Mouse (Mus musculus) cortical plate, adult 2 months (tissue): ENCODE measurements at regions not wholly inside any gene's neighbourhood (a gene's known extent, or its start where the extent isn't known, plus 50 kb on each side); places are given as distances from the start of the nearest gene placed in this dataset.

Experiments used
- H3K27ac ChIP-seq: fragments of 200-500 bp; 2 replicates; pipeline ENCODE4 v1.5.1; 2012; ENCODE audit warnings: low read length, control low read depth, inconsistent platforms; ENCODE audit not compliant: insufficient read depth
- H3K4me1 ChIP-seq: fragments of 200-500 bp; 2 replicates; pipeline ENCODE4 v1.6.1; 2011; ENCODE audit warnings: low read length; ENCODE audit not compliant: control insufficient read depth, insufficient read depth
- H3K4me3 ChIP-seq: fragments of 200-500 bp; 2 replicates; pipeline ENCODE4 v1.5.1; 2011; ENCODE audit warnings: mild to moderate bottlenecking, low read length, control low read depth; ENCODE audit not compliant: insufficient read depth
- CTCF ChIP-seq: fragments of 200-500 bp; IDR thresholded peaks from 2 replicates; pipeline ENCODE4 v1.5.1; 2011; ENCODE audit warnings: mild to moderate bottlenecking, control low read depth, low read length; ENCODE audit not compliant: insufficient read depth; ENCODE audit errors: extremely low read depth
- POLR2A ChIP-seq: fragments of 200-500 bp; IDR thresholded peaks from 2 replicates; pipeline ENCODE4 v1.6.1; 2011; ENCODE audit warnings: mild to moderate bottlenecking, low read length, control low read depth; ENCODE audit not compliant: insufficient read depth; ENCODE audit errors: extremely low read depth

- Histone ChIP-seq H3K27ac (no peak overlapping the region), H3K4me3 (no peak overlapping the region), H3K4me1 (no peaks in the 10 kb centered on the region)
- no peak for TF ChIP-seq POLR2A
- no peak for TF ChIP-seq CTCF
Observed at GRCm38 (mm10) chr14:36563229-36563865, 405.2 kb downstream of the Ccser2 start.

GRCm38 (mm10) chr14:36537402-36537801, 431.2 kb downstream of the Ccser2 start:
- H3K4me1 ChIP-seq, result no peaks in the 10 kb centered on the region
- TF ChIP-seq CTCF (no peak), POLR2A (no peak)

GRCm38 (mm10) chr14:36527310-36527709, 432.6 kb downstream of the 4930474N05Rik start:
- TF ChIP-seq CTCF (no peak), POLR2A (no peak)
- Histone ChIP-seq H3K27ac (no peak overlapping the region), H3K4me3 (no peak overlapping the region), H3K4me1 (peaks cover 2% of the 10 kb centered on the region; the same call in 1 of the 2 replicates)

More at GRCm38 (mm10) chr14:36537402-36537801, 431.2 kb downstream of the Ccser2 start:
- Histone ChIP-seq H3K4me3 (no peak overlapping the region), H3K27ac (no peak overlapping the region)

GRCm38 (mm10) chr14:36525591-36526037, 430.9 kb downstream of the 4930474N05Rik start:
- Histone ChIP-seq H3K4me3 (no peak overlapping the region), H3K27ac (no peak overlapping the region), H3K4me1 (peaks cover 2% of the 10 kb centered on the region; the same call in 1 of the 2 replicates)
- TF ChIP-seq CTCF (no peak), POLR2A (no peak)

- Histone ChIP-seq H3K4me3 (no peak overlapping the region), H3K27ac (no peak overlapping the region), H3K4me1 (no peaks in the 10 kb centered on the region)
- no peak for TF ChIP-seq CTCF
- no peak for TF ChIP-seq POLR2A
Observed at GRCm38 (mm10) chr14:36502076-36502994, 407.6 kb downstream of the 4930474N05Rik start.

- Histone ChIP-seq H3K4me1 (no peaks in the 10 kb centered on the region), H3K27ac (no peak overlapping the region)
- TF ChIP-seq CTCF, result no peak
- TF ChIP-seq POLR2A, result no peak
Observed at GRCm38 (mm10) chr14:36499323-36499722, 404.6 kb downstream of the 4930474N05Rik start.

GRCm38 (mm10) chr14:36485499-36485898, 390.8 kb downstream of the 4930474N05Rik start:
- no peak overlapping the region for H3K27ac ChIP-seq
- TF ChIP-seq CTCF (no peak), POLR2A (no peak)
- no peak overlapping the region for H3K4me3 ChIP-seq
- no peaks in the 10 kb centered on the region for H3K4me1 ChIP-seq

More at GRCm38 (mm10) chr14:36499323-36499722, 404.6 kb downstream of the 4930474N05Rik start:
- H3K4me3 ChIP-seq, result no peak overlapping the region

GRCm38 (mm10) chr14:36471617-36472016, 376.9 kb downstream of the 4930474N05Rik start:
- Histone ChIP-seq H3K4me3 (no peak overlapping the region), H3K27ac (no peak overlapping the region), H3K4me1 (no peaks in the 10 kb centered on the region)
- TF ChIP-seq CTCF (no peak), POLR2A (no peak)

- no peaks in the 10 kb centered on the region for H3K4me1 ChIP-seq
- H3K4me3 ChIP-seq, result no peak overlapping the region
- TF ChIP-seq POLR2A (no peak), CTCF (no peak)
- no peak overlapping the region for H3K27ac ChIP-seq
Observed at GRCm38 (mm10) chr14:36470362-36470761, 375.6 kb downstream of the 4930474N05Rik start.
